Mouse (Mus musculus) right cerebral cortex, postnatal 10 days (tissue): ENCODE measurements at regions not wholly inside any gene's neighbourhood (a gene's known extent, or its start where the extent isn't known, plus 50 kb on each side); places are given as distances from the start of the nearest gene placed in this dataset.

ENCODE experiments used
- DNase-seq, 2 experiments: peaks; one replicate each; pipeline ENCODE4 v3.0.0; 2021; ENCODE audit warnings: low spot score in 2 of 2

- no peak for DNase-seq
These were observed 251.5 kb upstream of the Fn1 start for GRCm38 (mm10) chr1:71904376-71904948.

- no peak for DNase-seq
These were observed 247.4 kb upstream of the Fn1 start for GRCm38 (mm10) chr1:71900106-71901074.

GRCm38 (mm10) chr1:71899128-71899527 lies 246.1 kb upstream of the Fn1 start:
- no peak for DNase-seq

- DNase-seq, result peak; percentile 39 to 53
These were observed 245.2 kb upstream of the Fn1 start for GRCm38 (mm10) chr1:71898198-71898597.

GRCm38 (mm10) chr1:71897464-71898051 lies 244.6 kb upstream of the Fn1 start:
- DNase-seq, result peak; percentile 46 to 54

- no peak for DNase-seq
These were observed 243.2 kb upstream of the Fn1 start for GRCm38 (mm10) chr1:71896141-71896725.

GRCm38 (mm10) chr1:71893636-71894035 lies 240.6 kb upstream of the Fn1 start:
- no peak for DNase-seq

GRCm38 (mm10) chr1:71887809-71888208 lies 234.8 kb upstream of the Fn1 start:
- no peak for DNase-seq

- DNase-seq, result no peak
These were observed 233.9 kb upstream of the Fn1 start for GRCm38 (mm10) chr1:71886903-71887302.

- no peak for DNase-seq
These were observed 233.2 kb upstream of the Fn1 start for GRCm38 (mm10) chr1:71886233-71886632.

GRCm38 (mm10) chr1:71881851-71882250 lies 228.9 kb upstream of the Fn1 start:
- no peak for DNase-seq

- DNase-seq, result no peak
These were observed 228.2 kb upstream of the Fn1 start for GRCm38 (mm10) chr1:71881191-71881590.

- no peak for DNase-seq
These were observed 227.5 kb upstream of the Fn1 start for GRCm38 (mm10) chr1:71880480-71880879.

GRCm38 (mm10) chr1:71876712-71877401 lies 223.9 kb upstream of the Fn1 start:
- DNase-seq, result no peak

- no peak for DNase-seq
These were observed 221.0 kb upstream of the Fn1 start for GRCm38 (mm10) chr1:71874037-71874436.

- DNase-seq, result no peak
These were observed 212.7 kb upstream of the Fn1 start for GRCm38 (mm10) chr1:71865670-71866069.

GRCm38 (mm10) chr1:71864749-71865148 lies 211.7 kb upstream of the Fn1 start:
- DNase-seq, result no peak

GRCm38 (mm10) chr1:71853212-71853611 lies 200.2 kb upstream of the Fn1 start:
- DNase-seq, result no peak

GRCm38 (mm10) chr1:71851268-71851667 lies 198.3 kb upstream of the Fn1 start:
- no peak for DNase-seq

GRCm38 (mm10) chr1:71848656-71849055 lies 195.7 kb upstream of the Fn1 start:
- DNase-seq, result peak in 1 of 2 experiments; percentile 42

- peak; percentile 45 to 49 for DNase-seq
These were observed 192.1 kb upstream of the Fn1 start for GRCm38 (mm10) chr1:71844938-71845685.
